Mouse (Mus musculus) stomach, postnatal 0 days (tissue): Measurements from ENCODE around the gene BC028528. TPM values are rescaled to one million over a fixed set of nuclear protein-coding genes. Genes with fewer than 3 reads are reported as not detected.

ENCODE experiments used
- ATAC-seq: fragments of 200-750 bp; cut with Nextera tagmentation; 2 replicates; pipeline ENCODE4 v1.8.0; 2017; ENCODE audit not compliant: low FRiP score, low TSS enrichment
- DNase-seq: peaks from one replicate; pipeline ENCODE4 v3.0.0-alpha.2; 2016; ENCODE audit warnings: low spot score
- H3K27ac ChIP-seq: fragments of 300-500 bp; sonication (generic); replicated peaks from 2 replicates; pipeline ENCODE4 v1.5.1; 2014; ENCODE audit warnings: mild to moderate bottlenecking, control low read depth
- H3K27me3 ChIP-seq: fragments of 300-500 bp; sonication (generic); 2 replicates; pipeline ENCODE4 v1.6.1; 2014; ENCODE audit warnings: low read length; ENCODE audit not compliant: control insufficient read depth, insufficient read depth
- H3K36me3 ChIP-seq: fragments of 300-500 bp; sonication (generic); 2 replicates; pipeline ENCODE4 v1.6.1; 2014; ENCODE audit warnings: low read length, mixed read lengths; ENCODE audit not compliant: control insufficient read depth, insufficient read depth
- H3K4me1 ChIP-seq: fragments of 300-500 bp; sonication (generic); replicated peaks from 2 replicates; pipeline ENCODE4 v1.6.1; 2014; ENCODE audit warnings: antibody characterized with exemption; ENCODE audit not compliant: control insufficient read depth, insufficient read depth
- H3K4me2 ChIP-seq: fragments of 300-500 bp; sonication (generic); replicated peaks from 2 replicates; pipeline ENCODE4 v1.6.1; 2014; ENCODE audit warnings: low read depth, mild to moderate bottlenecking, control low read depth, moderate library complexity
- H3K4me3 ChIP-seq: fragments of 300-500 bp; sonication (generic); 2 replicates; pipeline ENCODE4 v1.5.1; 2014; ENCODE audit warnings: low read depth, low read length, control low read depth
- H3K9ac ChIP-seq: fragments of 300-500 bp; sonication (generic); 2 replicates; pipeline ENCODE4 v1.6.1; 2014; ENCODE audit warnings: mild to moderate bottlenecking, low read length, control low read depth, mixed read lengths
- H3K9me3 ChIP-seq: fragments of 300-500 bp; sonication (generic); 2 replicates; pipeline ENCODE4 v1.6.1; 2016; ENCODE audit warnings: low read length; ENCODE audit not compliant: control insufficient read depth
- CTCF ChIP-seq: IDR thresholded peaks from 2 replicates; pipeline ENCODE4 v1.5.1; 2016; ENCODE audit warnings: antibody characterized with exemption, low read depth, mild to moderate bottlenecking, moderate library complexity
- EP300 ChIP-seq: optimal IDR thresholded peaks from 2 replicates; pipeline ENCODE3; 2016; ENCODE audit warnings: antibody characterized with exemption
- WGBS: fragments of 180-500 bp; shearing (Covaris S2); extraction: QIAGEN DNeasy Blood & Tissue Kit; methylation state at CpG from one replicate; pipeline ENCODE4 v1.1.7; 2014; 5-methylcytosine and 5-hydroxymethylcytosine counted together
- polyA plus RNA-seq: library from polyadenylated mRNA; unstranded; fragments of >200 nt; fragmentation: Nextera tagmentation; extraction: Ambion mirVana; gene quantifications from 2 replicates; pipeline ENCODE4 v1.2.1, GENCODE M21; 2015

The BC028528 gene
- polyA plus RNA-seq, 1 experiment from 2014 or later = 14.8 TPM

- WGBS = 75% methylated on average over 4 of the region's 4 CpGs
Measured at GRCm38 (mm10) chr3:95914706-95915105, 22.9 kb upstream of the BC028528 start.

GRCm38 (mm10) chr3:95907613-95908012 is 15.8 kb upstream of the BC028528 start:
- no peaks in the 10 kb centered on the region for H3K27me3 ChIP-seq
- peaks cover 5% of the 10 kb centered on the region; the same call in 1 of the 2 replicates for H3K4me1 ChIP-seq
- H3K9me3 ChIP-seq = no peaks in the 10 kb centered on the region
- no peaks in the 10 kb centered on the region for H3K36me3 ChIP-seq
- TF ChIP-seq CTCF (no peak), EP300 (no peak)
- H3K27ac ChIP-seq = no peak overlapping the region
- H3K9ac ChIP-seq = no peak overlapping the region
- H3K4me2 ChIP-seq = no peak overlapping the region
- ATAC-seq = no peak
- no peak for DNase-seq
- WGBS = 48% methylated on average over 4 of the region's 4 CpGs
- no peak overlapping the region for H3K4me3 ChIP-seq

More at GRCm38 (mm10) chr3:95914706-95915105, 22.9 kb upstream of the BC028528 start:
- no peak overlapping the region for H3K9ac ChIP-seq
- no peak for DNase-seq
- no peaks in the 10 kb centered on the region for H3K4me1 ChIP-seq
- H3K4me2 ChIP-seq = no peak overlapping the region
- H3K9me3 ChIP-seq = no peaks in the 10 kb centered on the region
- H3K27me3 ChIP-seq = no peaks in the 10 kb centered on the region
- no peak overlapping the region for H3K27ac ChIP-seq
- TF ChIP-seq EP300 (no peak), CTCF (no peak)
- no peaks in the 10 kb centered on the region for H3K36me3 ChIP-seq
- no peak for ATAC-seq
- no peak overlapping the region for H3K4me3 ChIP-seq

- Histone ChIP-seq H3K27me3 (no peaks in the 10 kb centered on the region), H3K27ac (no peak overlapping the region), H3K9ac (no peak overlapping the region), H3K9me3 (no peaks in the 10 kb centered on the region), H3K4me3 (peak overlapping the region; percentile 36), H3K4me1 (peaks cover 5% of the 10 kb centered on the region; the same call in 1 of the 2 replicates), H3K4me2 (peak overlapping the region; percentile 58), H3K36me3 (no peaks in the 10 kb centered on the region)
- ATAC-seq = no peak
- DNase-seq = peak; percentile 56
- TF ChIP-seq EP300 = no peak
- TF ChIP-seq CTCF = peak; percentile 90
- under 1% methylated on average over 12 of the region's 12 CpGs for WGBS
Measured at GRCm38 (mm10) chr3:95906860-95907259, 15.1 kb upstream of the BC028528 start.

- Histone ChIP-seq H3K27me3 (no peaks in the 10 kb centered on the region), H3K4me1 (peaks cover 5% of the 10 kb centered on the region; the same call in 1 of the 2 replicates), H3K9ac (no peak overlapping the region), H3K36me3 (no peaks in the 10 kb centered on the region), H3K9me3 (no peaks in the 10 kb centered on the region), H3K4me2 (peak overlapping the region; percentile 58), H3K27ac (no peak overlapping the region), H3K4me3 (peak overlapping the region; percentile 36; the same call in 1 of the 2 replicates)
- TF ChIP-seq EP300 (no peak), CTCF (peak; percentile 77)
- under 1% methylated on average over 12 of the region's 12 CpGs for WGBS
- peak; percentile 61 for DNase-seq
- no peak for ATAC-seq
Measured at GRCm38 (mm10) chr3:95905940-95906492, 14.2 kb upstream of the BC028528 start.

- no peaks in the 10 kb centered on the region for H3K27me3 ChIP-seq
- H3K27ac ChIP-seq = no peak overlapping the region
- peaks cover 5% of the 10 kb centered on the region; the same call in 1 of the 2 replicates for H3K4me1 ChIP-seq
- ATAC-seq (peak; percentile 27; the same call in 1 of the 2 replicates), DNase-seq (peak; percentile 48)
- peak overlapping the region; percentile 45; the same call in 1 of the 2 replicates for H3K9ac ChIP-seq
- H3K4me3 ChIP-seq = peak overlapping the region; percentile 17; the same call in 1 of the 2 replicates
- TF ChIP-seq CTCF (no peak), EP300 (no peak)
- peak overlapping the region; percentile 58 for H3K4me2 ChIP-seq
- no peaks in the 10 kb centered on the region for H3K9me3 ChIP-seq
- under 1% methylated on average over 18 of the region's 18 CpGs for WGBS
- H3K36me3 ChIP-seq = no peaks in the 10 kb centered on the region
Measured at GRCm38 (mm10) chr3:95905146-95905939, 13.5 kb upstream of the BC028528 start.
